Mouse (Mus musculus): Measurements from ENCODE around the gene Ppp1r14a.

DNA sequence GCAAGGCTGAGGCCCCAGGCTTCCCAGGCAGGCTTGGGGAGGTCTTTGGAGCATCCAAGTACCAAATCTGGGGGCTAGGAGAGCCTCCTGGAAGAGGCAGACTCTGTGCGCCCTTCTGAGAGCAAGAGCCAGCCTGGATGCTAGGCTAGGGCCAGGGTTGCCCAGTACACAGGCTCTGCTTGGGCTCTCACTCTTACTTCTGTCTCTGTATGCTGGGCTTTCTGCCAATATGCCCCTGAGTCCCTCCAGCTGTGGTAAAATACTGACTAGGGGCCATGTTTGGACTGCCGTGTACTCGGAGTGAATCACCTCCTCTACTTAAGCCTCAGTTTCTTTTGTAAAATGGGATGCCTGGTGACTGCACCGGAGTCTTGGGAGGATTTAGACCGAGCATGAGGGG, 43.1 kb upstream of the Ppp1r14a start:
- TF ChIP-seq TAL1 (IDR thresholded peaks at IDR 0.05; ENCODE audit: low read length) (no peak), GATA1 (IDR thresholded peaks at IDR 0.05; ENCODE audit: low read length) (no peak)

All from erythroblast, embryonic 14.5 days (primary cell).